Mouse (Mus musculus) liver, embryonic 11.5 days (tissue): Measurements from ENCODE around the gene Snrnp27. TPM values are rescaled to one million over a fixed set of nuclear protein-coding genes. Genes with fewer than 3 reads are reported as not detected.

Source experiments
- ATAC-seq: fragments of 200-750 bp; cut with Nextera tagmentation; replicated peaks from 2 replicates; pipeline ENCODE4 v1.8.0; 2017; ENCODE audit warnings: moderate number of reproducible peaks, mild to moderate bottlenecking, moderate TSS enrichment, moderate library complexity; ENCODE audit not compliant: low FRiP score
- DNase-seq: peaks from one replicate; pipeline ENCODE4 v3.0.0-alpha.2; 2017; ENCODE audit warnings: low spot score
- H3K27ac ChIP-seq: fragments of 300-500 bp; sonication (generic); 2 replicates; pipeline ENCODE4 v1.5.1; 2014; ENCODE audit warnings: mild to moderate bottlenecking, low read depth, low read length, control low read depth
- H3K27me3 ChIP-seq: fragments of 300-500 bp; sonication (generic); replicated peaks from 2 replicates; pipeline ENCODE4 v1.6.1; 2014; ENCODE audit warnings: low read length, mixed read lengths; ENCODE audit not compliant: control insufficient read depth, insufficient read depth
- H3K36me3 ChIP-seq: fragments of 300-500 bp; sonication (generic); 2 replicates; pipeline ENCODE4 v1.6.1; 2014; ENCODE audit warnings: mild to moderate bottlenecking, low read length, moderate library complexity, mixed read lengths; ENCODE audit not compliant: control insufficient read depth, insufficient read depth
- H3K4me1 ChIP-seq: fragments of 300-500 bp; sonication (generic); replicated peaks from 2 replicates; pipeline ENCODE4 v1.6.1; 2014; ENCODE audit warnings: low read length, mixed read lengths; ENCODE audit not compliant: control insufficient read depth, insufficient read depth
- H3K4me2 ChIP-seq: fragments of 300-500 bp; sonication (generic); 2 replicates; pipeline ENCODE4 v1.6.1; 2014; ENCODE audit warnings: mild to moderate bottlenecking, control low read depth, moderate library complexity
- H3K4me3 ChIP-seq: fragments of 300-500 bp; sonication (generic); 2 replicates; pipeline ENCODE4 v1.5.1; 2014; ENCODE audit warnings: low read depth, low read length, control low read depth
- H3K9ac ChIP-seq: fragments of 300-500 bp; sonication (generic); 2 replicates; pipeline ENCODE4 v1.6.1; 2014; ENCODE audit warnings: low read depth, low read length, control low read depth
- H3K9me3 ChIP-seq: fragments of 300-500 bp; sonication (generic); 2 replicates; pipeline ENCODE4 v1.6.1; 2016; ENCODE audit warnings: low read length, inconsistent platforms, mixed read lengths; ENCODE audit not compliant: control insufficient read depth
- WGBS: fragments of 180-500 bp; shearing (Covaris S2); extraction: QIAGEN DNeasy Blood & Tissue Kit; methylation state at CpG from one replicate; pipeline ENCODE4 v1.1.7; 2014; 5-methylcytosine and 5-hydroxymethylcytosine counted together
- polyA plus RNA-seq: library from polyadenylated mRNA; unstranded; fragments of >200 nt; fragmentation: Nextera tagmentation; extraction: Ambion mirVana; gene quantifications from 2 replicates; pipeline ENCODE4 v1.2.1, GENCODE M21; 2014

The Snrnp27 gene
- polyA plus RNA-seq, 1 experiment from 2014 or later, result 122 TPM

DNA sequence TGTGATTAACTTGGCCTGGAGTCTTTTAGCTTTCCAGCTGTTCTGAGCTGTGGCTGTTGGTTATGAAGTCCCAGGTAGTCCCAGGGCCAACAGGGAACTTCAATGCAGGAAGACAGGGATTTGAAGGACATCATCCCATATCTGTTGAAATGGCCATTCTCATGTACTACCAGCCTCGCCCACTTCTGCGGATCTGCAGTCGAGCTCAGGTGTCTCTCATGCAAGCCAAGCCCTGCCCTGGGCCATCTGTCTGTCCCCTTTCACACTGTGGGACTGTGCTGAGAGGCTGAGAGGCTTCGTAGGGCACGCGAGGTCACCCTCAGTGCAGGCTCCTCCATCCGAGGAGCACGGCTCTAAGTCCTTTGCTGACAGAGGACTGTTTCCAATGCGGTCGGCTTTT, 11.9 kb upstream of the Snrnp27 start:
- Histone ChIP-seq H3K9ac (no peak overlapping the region), H3K4me3 (no peak overlapping the region), H3K27ac (no peak overlapping the region), H3K36me3 (peaks cover 2% of the 10 kb centered on the region), H3K4me2 (no peak overlapping the region), H3K4me1 (no peaks in the 10 kb centered on the region), H3K9me3 (no peaks in the 10 kb centered on the region), H3K27me3 (no peaks in the 10 kb centered on the region)
- ATAC-seq (no peak), DNase-seq (no peak)
- 87% methylated on average over 10 of the region's 10 CpGs for WGBS

GRCm38 (mm10) chr6:86694465-86694864, 10.1 kb upstream of the Snrnp27 start:
- Histone ChIP-seq H3K9me3 (no peaks in the 10 kb centered on the region), H3K36me3 (peaks cover 2% of the 10 kb centered on the region; the same call in 1 of the 2 replicates), H3K9ac (no peak overlapping the region), H3K27ac (no peak overlapping the region), H3K4me3 (no peak overlapping the region), H3K4me1 (0 out of 2 replicates have a peak, but pooled peaks cover 1% of the 10 kb centered on the region), H3K27me3 (no peaks in the 10 kb centered on the region), H3K4me2 (no peak overlapping the region)
- DNase-seq (peak; percentile 48), ATAC-seq (no peak)

GRCm38 (mm10) chr6:86689671-86690070, 5.3 kb upstream of the Snrnp27 start:
- Histone ChIP-seq H3K36me3 (no peaks in the 10 kb centered on the region), H3K4me2 (no peak overlapping the region), H3K27ac (no peak overlapping the region), H3K27me3 (no peaks in the 10 kb centered on the region), H3K9ac (no peak overlapping the region), H3K4me1 (0 out of 2 replicates have a peak, but pooled peaks cover 3% of the 10 kb centered on the region), H3K4me3 (no peak overlapping the region), H3K9me3 (no peaks in the 10 kb centered on the region)
- DNase-seq, result no peak
- WGBS, result 81% methylated on average over 3 of the region's 3 CpGs
- peak; percentile 78 for ATAC-seq

- Histone ChIP-seq H3K27me3 (no peaks in the 10 kb centered on the region), H3K9ac (no peak overlapping the region), H3K4me3 (no peak overlapping the region), H3K36me3 (no peaks in the 10 kb centered on the region; the same call in 1 of the 2 replicates), H3K27ac (no peak overlapping the region), H3K9me3 (no peaks in the 10 kb centered on the region), H3K4me2 (no peak overlapping the region), H3K4me1 (peaks cover 6% of the 10 kb centered on the region; the same call in 1 of the 2 replicates)
- WGBS, result 61% methylated on average over 1 of the region's 1 CpGs
- ATAC-seq (no peak), DNase-seq (no peak)
Measured at GRCm38 (mm10) chr6:86686971-86687370, 2.6 kb upstream of the Snrnp27 start.

DNA sequence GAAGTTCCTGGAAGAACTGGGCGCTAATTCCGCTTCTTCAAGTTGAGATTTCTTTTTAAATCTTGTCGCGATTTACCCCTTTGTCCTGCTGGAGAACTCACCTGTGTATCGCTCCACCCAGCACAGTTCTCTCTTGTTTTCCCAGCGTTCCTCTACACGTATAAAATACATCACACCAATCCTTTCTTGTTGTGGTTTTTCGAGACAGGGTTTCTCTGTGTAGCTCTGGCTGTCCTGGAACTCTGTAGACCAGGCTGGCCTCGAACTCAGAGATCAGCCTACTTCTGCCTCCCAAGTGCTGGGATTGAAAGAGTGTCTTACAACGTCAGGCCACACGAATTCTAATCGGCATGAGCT, 311 bp upstream of the Snrnp27 start:
- Histone ChIP-seq H3K4me2 (peak overlapping the region; percentile 89), H3K4me3 (peak overlapping the region; percentile 86), H3K27me3 (no peaks in the 10 kb centered on the region), H3K4me1 (peaks cover 6% of the 10 kb centered on the region; the same call in 1 of the 2 replicates), H3K36me3 (peaks cover 8% of the 10 kb centered on the region), H3K9me3 (no peaks in the 10 kb centered on the region), H3K9ac (peak overlapping the region; percentile 88), H3K27ac (0 out of 2 replicates have a peak overlapping the region, but pooled peaks have one; percentile 61)
- DNase-seq (no peak), ATAC-seq (peak; percentile 29; the same call in 1 of the 2 replicates)
- 35% methylated on average over 12 of the region's 12 CpGs for WGBS

GRCm38 (mm10) chr6:86681289-86681688, 3.0 kb downstream of the Snrnp27 start:
- DNase-seq, result no peak
- H3K36me3 ChIP-seq, result peaks cover 24% of the 10 kb centered on the region
- no peaks in the 10 kb centered on the region for H3K27me3 ChIP-seq
- peaks cover 3% of the 10 kb centered on the region; the same call in 1 of the 2 replicates for H3K4me1 ChIP-seq
- no peaks in the 10 kb centered on the region for H3K9me3 ChIP-seq
- H3K27ac ChIP-seq, result no peak overlapping the region
- H3K4me3 ChIP-seq, result no peak overlapping the region
- no peak overlapping the region for H3K9ac ChIP-seq
- no peak overlapping the region for H3K4me2 ChIP-seq
- 87% methylated on average over 3 of the region's 3 CpGs for WGBS
- ATAC-seq, result no peak

DNA sequence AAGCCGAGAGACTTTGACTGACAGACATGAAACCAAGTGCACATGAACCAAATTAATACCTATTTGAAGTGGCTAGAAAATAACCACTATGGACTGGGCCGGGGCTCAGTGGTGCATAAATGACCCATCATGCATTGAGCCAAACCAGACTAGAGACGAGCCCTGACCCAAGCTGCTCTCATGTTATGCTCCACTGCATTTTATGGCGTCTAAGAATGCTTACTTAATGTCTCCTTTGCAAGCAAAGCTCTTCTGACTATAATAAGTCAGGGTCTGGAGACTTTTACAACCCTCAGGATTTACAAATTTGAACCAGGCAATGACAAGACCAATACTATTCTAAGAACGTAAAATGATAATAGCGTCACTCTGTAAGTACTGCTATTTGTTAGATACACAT, 6.0 kb downstream of the Snrnp27 start:
- WGBS, result 91% methylated on average over 6 of the region's 6 CpGs
- no peaks in the 10 kb centered on the region for H3K4me1 ChIP-seq
- H3K4me2 ChIP-seq, result no peak overlapping the region
- H3K9ac ChIP-seq, result no peak overlapping the region
- no peaks in the 10 kb centered on the region for H3K9me3 ChIP-seq
- ATAC-seq (no peak), DNase-seq (no peak)
- H3K36me3 ChIP-seq, result peaks cover 24% of the 10 kb centered on the region
- no peak overlapping the region for H3K27ac ChIP-seq
- no peaks in the 10 kb centered on the region for H3K27me3 ChIP-seq
- H3K4me3 ChIP-seq, result no peak overlapping the region

DNA sequence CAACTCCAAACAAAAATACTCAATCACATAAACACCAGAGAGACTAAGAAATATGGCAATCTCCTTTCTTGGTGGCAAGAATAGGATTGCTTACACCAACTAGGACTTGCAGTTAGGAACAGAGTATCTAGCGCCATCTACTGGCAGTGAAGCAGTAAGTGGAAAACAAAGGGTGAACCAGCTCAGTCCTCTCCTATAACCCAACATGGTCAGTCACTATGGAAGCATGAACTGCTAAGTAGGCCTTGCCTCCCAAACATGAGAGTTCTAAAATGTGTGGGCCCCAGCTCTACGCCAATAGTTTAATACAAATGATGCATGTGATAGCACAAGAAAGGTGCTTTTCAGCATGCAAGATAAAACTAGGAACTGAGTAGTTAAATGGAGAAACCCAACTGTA, 13.4 kb downstream of the Snrnp27 start:
- Histone ChIP-seq H3K4me1 (peaks cover 8% of the 10 kb centered on the region), H3K4me3 (no peak overlapping the region), H3K9me3 (no peaks in the 10 kb centered on the region), H3K9ac (no peak overlapping the region), H3K27ac (no peak overlapping the region), H3K27me3 (no peaks in the 10 kb centered on the region), H3K4me2 (no peak overlapping the region), H3K36me3 (peaks cover 7% of the 10 kb centered on the region; the same call in 1 of the 2 replicates)
- DNase-seq, result no peak
- no peak for ATAC-seq
- WGBS, result 6% methylated on average over 2 of the region's 2 CpGs

GRCm38 (mm10) chr6:86669240-86669727, 15.0 kb downstream of the Snrnp27 start:
- Histone ChIP-seq H3K4me2 (peak overlapping the region; percentile 90), H3K9ac (peak overlapping the region; percentile 41; the same call in 1 of the 2 replicates), H3K27ac (no peak overlapping the region), H3K27me3 (no peaks in the 10 kb centered on the region), H3K4me3 (peak overlapping the region; percentile 84), H3K4me1 (peaks cover 11% of the 10 kb centered on the region), H3K36me3 (peaks cover 10% of the 10 kb centered on the region; the same call in 1 of the 2 replicates), H3K9me3 (no peaks in the 10 kb centered on the region)
- DNase-seq (peak; percentile 100), ATAC-seq (peak; percentile 100)
- under 1% methylated on average over 37 of the region's 37 CpGs for WGBS
